In the genomic region with DNA sequence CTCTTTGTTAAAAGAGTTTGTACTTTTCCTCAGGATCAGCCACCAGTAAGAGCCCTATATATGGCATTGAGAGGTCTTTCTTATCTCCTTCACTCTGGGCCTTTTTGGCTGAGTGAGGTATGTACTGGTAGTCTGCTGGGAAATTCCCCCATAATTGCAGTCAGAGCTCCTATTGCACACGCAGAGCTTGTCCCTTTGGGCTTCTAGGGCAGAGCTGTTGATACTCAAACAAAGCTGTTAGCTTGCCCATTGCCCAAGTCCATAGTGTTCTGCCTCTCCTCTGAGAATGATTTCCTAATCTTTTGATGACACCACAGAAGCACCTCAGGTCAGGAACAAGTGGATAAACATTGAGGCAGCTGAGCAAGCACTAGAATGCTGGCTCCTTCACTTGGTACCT, we compare ENCODE assay signal across 13 mouse cellular contexts. TPM values are rescaled to one million over a fixed set of nuclear protein-coding genes. Genes with fewer than 3 reads are reported as not detected.
A peak's percentile ranks its signal among the peaks of the same experiment; 100 is the strongest.
DNase-seq lines count a peak whose midpoint lies in the region; ATAC-seq lines count a peak whose summit lies in the region.
"Had no signal": no experiment of that assay in that cellular context is flagged by ENCODE, and none has a peak within 500 bp of the region (broad histone marks: within the 10 kb centered on the region; RNA-seq: fewer than 3 reads in every experiment).

No protein-coding gene starts in this region.

- DNase-seq in midbrain, embryonic 14.5 days, result no peak
- peak; percentile 59 for DNase-seq in yolk sac, embryonic 10.5 days (ENCODE audit: low spot score)
- DNase-seq in ovary, postnatal 14 days (ENCODE audit: low spot score), result no peak
- no peak for DNase-seq in frontal cortex, postnatal 36 days (ENCODE audit: low spot score in 2 of 2)
- DNase-seq: cerebellum, adult 8-10 months; gastrocnemius, postnatal 14 days had no signal

- no peaks in the 10 kb centered on the region for H3K9me3 ChIP-seq in heart, embryonic 16.5 days (replicated peaks; ENCODE audit: control insufficient read depth, low read length)
- no peaks in the 10 kb centered on the region for H3K9me3 ChIP-seq in heart, embryonic 11.5 days (replicated peaks; ENCODE audit: control insufficient read depth, low read length)
- H3K9me3 ChIP-seq in midbrain, embryonic 12.5 days, result no peaks in the 10 kb centered on the region
- H3K9me3 ChIP-seq in midbrain, embryonic 14.5 days (ENCODE audit: control insufficient read depth, low read length), result no peaks in the 10 kb centered on the region
- H3K9me3 ChIP-seq in limb, embryonic 15.5 days, result no peaks in the 10 kb centered on the region
- H3K9me3 ChIP-seq: forebrain, embryonic 12.5 days; hindbrain, embryonic 15.5 days had no signal

- ATAC-seq in heart, embryonic 16.5 days (replicated peaks; ENCODE audit: extremely low read depth, insufficient read depth, low FRiP score), result peak; percentile 43; the same call in 1 of the 2 replicates
- ATAC-seq in heart, embryonic 11.5 days (replicated peaks; ENCODE audit: insufficient number of reproducible peaks, low FRiP score, low TSS enrichment), result no peak
- no peak for ATAC-seq in midbrain, embryonic 12.5 days (ENCODE audit: low FRiP score, low read depth)
- no peak for ATAC-seq in midbrain, embryonic 14.5 days (ENCODE audit: low FRiP score, low TSS enrichment)
- no peak for ATAC-seq in limb, embryonic 15.5 days (ENCODE audit: insufficient number of reproducible peaks, low FRiP score, low TSS enrichment, low read depth)
- ATAC-seq: activated CD4-positive, CD25-positive, alpha-beta regulatory T cell, adult 4 months had no signal

- H3K4me3 ChIP-seq in heart, embryonic 16.5 days (ENCODE audit: low read length), result no peak overlapping the region
- H3K4me3 ChIP-seq in heart, embryonic 11.5 days (ENCODE audit: low read depth, low read length), result no peak overlapping the region
- H3K4me3 ChIP-seq in midbrain, embryonic 12.5 days, result no peak overlapping the region
- no peak overlapping the region for H3K4me3 ChIP-seq in midbrain, embryonic 14.5 days (replicated peaks; ENCODE audit: low read depth, low read length)
- H3K4me3 ChIP-seq in limb, embryonic 15.5 days, result no peak overlapping the region
- H3K4me3 ChIP-seq: forebrain, embryonic 12.5 days; hindbrain, embryonic 15.5 days had no signal

- no peak overlapping the region for H3K4me2 ChIP-seq in heart, embryonic 16.5 days (ENCODE audit: low read depth, low read length)
- no peak overlapping the region for H3K4me2 ChIP-seq in heart, embryonic 11.5 days
- H3K4me2 ChIP-seq in midbrain, embryonic 12.5 days (replicated peaks), result no peak overlapping the region
- H3K4me2 ChIP-seq in midbrain, embryonic 14.5 days (ENCODE audit: low read length), result no peak overlapping the region
- H3K4me2 ChIP-seq in limb, embryonic 15.5 days, result no peak overlapping the region
- H3K4me2 ChIP-seq: forebrain, embryonic 12.5 days; hindbrain, embryonic 15.5 days had no signal

- no peaks in the 10 kb centered on the region for H3K27me3 ChIP-seq in heart, embryonic 16.5 days (ENCODE audit: control insufficient read depth, insufficient read depth, low read length)
- no peaks in the 10 kb centered on the region for H3K27me3 ChIP-seq in heart, embryonic 11.5 days (ENCODE audit: control insufficient read depth, insufficient read depth, low read length)
- H3K27me3 ChIP-seq in midbrain, embryonic 12.5 days, result no peaks in the 10 kb centered on the region
- H3K27me3 ChIP-seq in midbrain, embryonic 14.5 days (ENCODE audit: control insufficient read depth, insufficient read depth, low read length), result no peaks in the 10 kb centered on the region
- H3K27me3 ChIP-seq in limb, embryonic 15.5 days, result no peaks in the 10 kb centered on the region
- H3K27me3 ChIP-seq: hindbrain, embryonic 15.5 days had no signal

- no peaks in the 10 kb centered on the region for H3K36me3 ChIP-seq in heart, embryonic 16.5 days (ENCODE audit: control insufficient read depth, insufficient read depth)
- no peaks in the 10 kb centered on the region for H3K36me3 ChIP-seq in heart, embryonic 11.5 days (ENCODE audit: control insufficient read depth, insufficient read depth, low read length)
- no peaks in the 10 kb centered on the region for H3K36me3 ChIP-seq in midbrain, embryonic 12.5 days
- no peaks in the 10 kb centered on the region for H3K36me3 ChIP-seq in midbrain, embryonic 14.5 days (ENCODE audit: control insufficient read depth, insufficient read depth, low read length)
- no peaks in the 10 kb centered on the region for H3K36me3 ChIP-seq in limb, embryonic 15.5 days
- H3K36me3 ChIP-seq: forebrain, embryonic 12.5 days; hindbrain, embryonic 15.5 days had no signal

- H3K4me1 ChIP-seq in heart, embryonic 16.5 days (ENCODE audit: control insufficient read depth, insufficient read depth, low read length), result peaks cover 55% of the 10 kb centered on the region
- peaks cover 54% of the 10 kb centered on the region for H3K4me1 ChIP-seq in heart, embryonic 11.5 days (ENCODE audit: control insufficient read depth, insufficient read depth, low read length)
- H3K4me1 ChIP-seq in midbrain, embryonic 12.5 days, result peaks cover 24% of the 10 kb centered on the region
- peaks cover 6% of the 10 kb centered on the region; the same call in 1 of the 2 replicates for H3K4me1 ChIP-seq in midbrain, embryonic 14.5 days (ENCODE audit: control insufficient read depth, insufficient read depth, low read length)
- peaks cover 35% of the 10 kb centered on the region for H3K4me1 ChIP-seq in limb, embryonic 15.5 days

- H3K9ac ChIP-seq in heart, embryonic 16.5 days (ENCODE audit: low read length), result no peak overlapping the region
- H3K9ac ChIP-seq in heart, embryonic 11.5 days (ENCODE audit: low read depth, low read length), result no peak overlapping the region
- H3K9ac ChIP-seq in midbrain, embryonic 12.5 days (replicated peaks), result no peak overlapping the region
- H3K9ac ChIP-seq in midbrain, embryonic 14.5 days (replicated peaks; ENCODE audit: low read length), result no peak overlapping the region
- no peak overlapping the region for H3K9ac ChIP-seq in limb, embryonic 15.5 days
- H3K9ac ChIP-seq: forebrain, embryonic 12.5 days; hindbrain, embryonic 15.5 days had no signal

- WGBS in heart, embryonic 16.5 days, result 26% methylated on average over 1 of the region's 1 CpGs
- 20% methylated on average over 1 of the region's 1 CpGs for WGBS in heart, embryonic 11.5 days (ENCODE audit: insufficient replicate concordance)
- WGBS in midbrain, embryonic 12.5 days, result 65% methylated on average over 1 of the region's 1 CpGs
- 80% methylated on average over 1 of the region's 1 CpGs for WGBS in midbrain, embryonic 14.5 days
- 34% methylated on average over 1 of the region's 1 CpGs for WGBS in limb, embryonic 15.5 days

- H3K27ac ChIP-seq in heart, embryonic 16.5 days (ENCODE audit: low read length), result peak overlapping the region; percentile 59; the same call in 1 of the 2 replicates
- H3K27ac ChIP-seq in heart, embryonic 11.5 days (ENCODE audit: low read depth, low read length), result no peak overlapping the region
- H3K27ac ChIP-seq in midbrain, embryonic 12.5 days (replicated peaks), result 0 out of 2 replicates have a peak overlapping the region, but pooled peaks have one; percentile 20
- H3K27ac ChIP-seq in midbrain, embryonic 14.5 days (replicated peaks; ENCODE audit: low read depth, low read length), result no peak overlapping the region
- 0 out of 2 replicates have a peak overlapping the region, but pooled peaks have one; percentile 38 for H3K27ac ChIP-seq in limb, embryonic 15.5 days
- H3K27ac ChIP-seq: forebrain, embryonic 12.5 days; hindbrain, embryonic 15.5 days had no signal

RNA-seq across cellular contexts. Expression of gene Ccdc34, which starts 32.7 kb away (rescaled TPM):
- 26.4 TPM in 2 replicates for polyA plus RNA-seq in heart, embryonic 16.5 days (2015; fragmentation: Nextera tagmentation; extraction: Ambion mirVana)
- 27.4 and 31.3 TPM in 2 replicates for polyA plus RNA-seq in heart, embryonic 11.5 days (2014; fragmentation: Nextera tagmentation; extraction: Ambion mirVana)
- polyA plus RNA-seq in midbrain, embryonic 12.5 days (2016; fragmentation: Nextera tagmentation; extraction: Ambion mirVana), result 55.8 and 61.8 TPM in 2 replicates
- polyA plus RNA-seq in midbrain, embryonic 14.5 days (2014; fragmentation: Nextera tagmentation; extraction: Ambion mirVana), result 30.1 and 31.8 TPM in 2 replicates
- 35.5 and 38.5 TPM in 2 replicates for polyA plus RNA-seq in limb, embryonic 15.5 days (2015; fragmentation: Nextera tagmentation; extraction: Ambion mirVana)

Comparison
In these comparisons a context has a peak if more than half of its experiments do, and no peak if none do; other contexts are left out.
1. H3K27ac ChIP-seq: peak in heart, embryonic 16.5 days (single experiment), midbrain, embryonic 12.5 days (single experiment) and limb, embryonic 15.5 days (single experiment); none in heart, embryonic 11.5 days (single experiment) and midbrain, embryonic 14.5 days (single experiment).